Mouse (Mus musculus): ENCODE measurements around the gene Fgf3. TPM values are rescaled to one million over a fixed set of nuclear protein-coding genes. Genes with fewer than 3 reads are reported as not detected.

Fgf3 gene
- polyA plus RNA-seq, 1 experiment from 2014 or later: 0.18 TPM

DNA sequence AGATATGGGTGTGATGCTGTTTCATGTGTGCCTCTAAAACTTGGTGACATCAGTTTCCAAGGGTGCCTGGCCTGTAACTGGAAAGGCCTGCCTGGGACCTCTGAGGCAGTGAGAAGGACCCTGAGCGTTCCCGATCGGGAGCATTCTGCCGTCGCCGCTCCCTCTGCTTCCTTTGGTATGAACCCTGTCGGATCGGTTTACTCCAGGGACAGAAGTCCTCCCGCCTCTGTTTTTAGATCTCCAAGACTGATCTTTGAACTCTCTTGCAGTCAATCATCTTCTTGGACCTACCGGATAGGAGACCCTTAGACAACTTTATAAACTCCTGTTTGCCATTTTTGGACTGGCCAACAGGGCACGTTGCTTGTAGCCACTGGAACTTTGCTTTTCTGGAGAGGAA, 25.3 kb downstream of the Fgf3 start:
- H3K27me3 ChIP-seq (ENCODE audit: control insufficient read depth, insufficient read depth, low read length): peaks cover 75% of the 10 kb centered on the region
- ATAC-seq (ENCODE audit: low FRiP score, low TSS enrichment): no peak

DNA sequence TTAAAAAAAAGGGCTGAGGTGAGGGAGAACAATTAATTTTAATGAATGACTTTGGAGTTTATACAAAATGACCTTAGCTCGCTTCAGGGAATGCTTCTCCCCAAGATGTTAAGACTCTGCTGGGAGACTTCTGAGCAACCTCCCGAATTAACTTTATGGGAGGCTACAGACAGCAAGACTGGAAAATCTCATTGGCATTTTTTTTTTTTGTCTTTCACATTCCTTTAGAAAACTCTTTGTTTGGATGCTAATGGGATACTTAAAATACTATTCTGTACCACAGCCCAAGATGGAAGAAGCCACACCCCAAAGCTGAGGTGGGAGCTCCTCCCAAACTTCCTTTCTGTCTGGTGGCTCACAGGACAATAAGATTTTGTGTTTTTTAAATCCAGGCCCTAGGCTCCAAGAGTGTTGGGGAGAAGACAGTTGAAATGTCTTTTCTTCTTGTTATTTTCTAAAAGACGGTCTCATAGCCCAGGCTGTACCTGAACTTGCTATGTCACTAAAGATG, 26.3 kb downstream of the Fgf3 start:
- 39% methylated on average over 3 of the region's 3 CpGs for WGBS
- peaks cover 70% of the 10 kb centered on the region for H3K27me3 ChIP-seq (ENCODE audit: control insufficient read depth, insufficient read depth, low read length)
- H3K9me3 ChIP-seq (ENCODE audit: control insufficient read depth, low read length): no peaks in the 10 kb centered on the region
- H3K9ac ChIP-seq (ENCODE audit: low read depth, low read length): no peak overlapping the region
- H3K4me1 ChIP-seq (ENCODE audit: control insufficient read depth, insufficient read depth, low read length): peaks cover 11% of the 10 kb centered on the region
- ATAC-seq (ENCODE audit: low FRiP score, low TSS enrichment): no peak
- no peak overlapping the region for H3K4me2 ChIP-seq (replicated peaks; ENCODE audit: low read depth, low read length)
- no peak overlapping the region for H3K4me3 ChIP-seq (ENCODE audit: low read length)
- H3K36me3 ChIP-seq (ENCODE audit: control insufficient read depth, insufficient read depth, low read length): no peaks in the 10 kb centered on the region
- no peak overlapping the region for H3K27ac ChIP-seq (ENCODE audit: low read depth, low read length)

More for the DNA sequence above, 25.3 kb downstream of the Fgf3 start:
- no peaks in the 10 kb centered on the region for H3K36me3 ChIP-seq (ENCODE audit: control insufficient read depth, insufficient read depth, low read length)
- peaks cover 11% of the 10 kb centered on the region for H3K4me1 ChIP-seq (ENCODE audit: control insufficient read depth, insufficient read depth, low read length)
- no peaks in the 10 kb centered on the region for H3K9me3 ChIP-seq (ENCODE audit: control insufficient read depth, low read length)
- H3K27ac ChIP-seq (ENCODE audit: low read depth, low read length): no peak overlapping the region
- 2% methylated on average over 11 of the region's 11 CpGs for WGBS
- H3K9ac ChIP-seq (ENCODE audit: low read depth, low read length): no peak overlapping the region
- H3K4me2 ChIP-seq (replicated peaks; ENCODE audit: low read depth, low read length): no peak overlapping the region
- no peak overlapping the region for H3K4me3 ChIP-seq (ENCODE audit: low read length)

DNA sequence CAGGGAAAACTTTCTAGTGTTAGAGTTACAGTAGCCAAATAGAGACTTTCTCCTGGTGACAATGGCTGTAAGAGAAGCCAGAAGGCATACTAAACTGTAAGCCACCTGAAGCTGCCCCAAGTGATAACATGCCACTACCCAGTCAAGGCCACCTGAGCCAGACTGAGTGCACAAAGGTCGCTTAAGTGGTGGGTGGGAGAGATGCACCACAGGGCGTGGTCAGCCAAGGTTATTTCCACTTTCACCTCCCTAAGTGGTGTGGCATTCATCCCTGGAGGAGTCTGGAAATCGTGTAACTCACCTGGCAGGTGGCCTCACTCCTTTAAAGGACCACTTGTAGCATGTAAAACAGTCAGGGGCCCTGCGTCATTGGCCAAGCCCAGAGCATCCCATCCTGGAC, 29.3 kb downstream of the Fgf3 start:
- Histone ChIP-seq H3K27ac (ENCODE audit: low read depth, low read length) (no peak overlapping the region), H3K9me3 (ENCODE audit: control insufficient read depth, low read length) (no peaks in the 10 kb centered on the region), H3K4me3 (ENCODE audit: low read length) (no peak overlapping the region), H3K9ac (ENCODE audit: low read depth, low read length) (no peak overlapping the region), H3K4me2 (replicated peaks; ENCODE audit: low read depth, low read length) (no peak overlapping the region), H3K36me3 (ENCODE audit: control insufficient read depth, insufficient read depth, low read length) (no peaks in the 10 kb centered on the region), H3K4me1 (ENCODE audit: control insufficient read depth, insufficient read depth, low read length) (no peaks in the 10 kb centered on the region), H3K27me3 (ENCODE audit: control insufficient read depth, insufficient read depth, low read length) (peaks cover 41% of the 10 kb centered on the region)
- 66% methylated on average over 4 of the region's 4 CpGs for WGBS
- no peak for ATAC-seq (ENCODE audit: low FRiP score, low TSS enrichment)

DNA sequence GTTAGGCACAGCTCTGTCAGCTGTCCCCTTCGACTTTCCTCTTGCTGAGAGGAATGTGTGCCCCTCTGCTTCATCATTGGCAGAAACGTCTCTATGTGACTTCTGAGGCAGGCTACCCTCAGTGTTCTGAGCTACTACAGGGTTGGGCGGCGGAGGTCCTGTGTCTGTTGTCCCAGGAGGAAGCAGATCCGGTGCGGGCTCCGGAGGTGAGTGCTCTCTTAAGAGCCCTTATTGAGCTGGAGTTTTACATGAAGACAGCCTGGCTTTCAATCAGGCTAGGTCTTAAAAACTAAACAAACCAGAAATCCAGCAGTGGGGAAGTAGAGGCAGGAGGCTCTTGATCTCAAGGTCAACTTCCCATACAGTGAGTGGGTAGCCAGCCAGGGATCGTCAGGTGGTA, 29.7 kb downstream of the Fgf3 start:
- Histone ChIP-seq H3K36me3 (ENCODE audit: control insufficient read depth, insufficient read depth, low read length) (no peaks in the 10 kb centered on the region), H3K27me3 (ENCODE audit: control insufficient read depth, insufficient read depth, low read length) (peaks cover 36% of the 10 kb centered on the region), H3K4me2 (replicated peaks; ENCODE audit: low read depth, low read length) (no peak overlapping the region), H3K27ac (ENCODE audit: low read depth, low read length) (no peak overlapping the region), H3K4me3 (ENCODE audit: low read length) (no peak overlapping the region), H3K9ac (ENCODE audit: low read depth, low read length) (no peak overlapping the region), H3K4me1 (ENCODE audit: control insufficient read depth, insufficient read depth, low read length) (no peaks in the 10 kb centered on the region), H3K9me3 (ENCODE audit: control insufficient read depth, low read length) (no peaks in the 10 kb centered on the region)
- ATAC-seq (ENCODE audit: low FRiP score, low TSS enrichment): no peak
- 80% methylated on average over 8 of the region's 8 CpGs for WGBS

- Histone ChIP-seq H3K36me3 (ENCODE audit: control insufficient read depth, insufficient read depth, low read length) (no peaks in the 10 kb centered on the region), H3K27me3 (ENCODE audit: control insufficient read depth, insufficient read depth, low read length) (0 out of 2 replicates have a peak, but pooled peaks cover 4% of the 10 kb centered on the region), H3K9me3 (ENCODE audit: control insufficient read depth, low read length) (no peaks in the 10 kb centered on the region), H3K27ac (ENCODE audit: low read depth, low read length) (no peak overlapping the region), H3K9ac (ENCODE audit: low read depth, low read length) (no peak overlapping the region), H3K4me1 (ENCODE audit: control insufficient read depth, insufficient read depth, low read length) (no peaks in the 10 kb centered on the region), H3K4me3 (ENCODE audit: low read length) (no peak overlapping the region), H3K4me2 (replicated peaks; ENCODE audit: low read depth, low read length) (no peak overlapping the region)
- WGBS: 57% methylated on average over 4 of the region's 4 CpGs
- ATAC-seq (ENCODE audit: low FRiP score, low TSS enrichment): no peak
Observed at GRCm38 (mm10) chr7:144872420-144872819, 34.5 kb downstream of the Fgf3 start.

DNA sequence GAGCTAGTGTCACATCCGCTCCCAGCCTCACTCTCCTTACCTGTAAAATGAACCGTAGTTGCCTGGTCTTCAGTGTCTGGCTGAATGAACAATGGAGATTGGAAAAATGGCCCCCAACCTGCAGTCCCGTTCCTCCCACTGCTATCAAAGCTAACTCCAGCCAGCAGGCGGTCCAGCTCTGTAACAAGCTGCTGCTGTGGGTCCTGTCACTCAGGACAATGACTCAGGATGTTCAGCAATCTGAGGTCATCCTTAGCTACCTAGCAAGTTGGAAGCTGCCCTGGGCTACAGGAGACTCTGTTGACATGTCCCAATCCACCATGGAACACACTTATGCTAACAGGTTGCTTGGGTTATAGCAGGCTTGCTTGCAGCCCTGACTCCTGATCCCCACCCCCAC, 35.3 kb downstream of the Fgf3 start:
- no peaks in the 10 kb centered on the region for H3K9me3 ChIP-seq (ENCODE audit: control insufficient read depth, low read length)
- H3K9ac ChIP-seq (ENCODE audit: low read depth, low read length): no peak overlapping the region
- WGBS: 76% methylated on average over 4 of the region's 4 CpGs
- no peak overlapping the region for H3K4me3 ChIP-seq (ENCODE audit: low read length)
- H3K36me3 ChIP-seq (ENCODE audit: control insufficient read depth, insufficient read depth, low read length): no peaks in the 10 kb centered on the region
- no peak overlapping the region for H3K27ac ChIP-seq (ENCODE audit: low read depth, low read length)
- ATAC-seq (ENCODE audit: low FRiP score, low TSS enrichment): no peak
- H3K4me2 ChIP-seq (replicated peaks; ENCODE audit: low read depth, low read length): no peak overlapping the region
- no peaks in the 10 kb centered on the region for H3K4me1 ChIP-seq (ENCODE audit: control insufficient read depth, insufficient read depth, low read length)
- H3K27me3 ChIP-seq (ENCODE audit: control insufficient read depth, insufficient read depth, low read length): 0 out of 2 replicates have a peak, but pooled peaks cover 4% of the 10 kb centered on the region

GRCm38 (mm10) chr7:144874226-144874625, 36.3 kb downstream of the Fgf3 start:
- no peak for ATAC-seq (ENCODE audit: low FRiP score, low TSS enrichment)
- H3K4me2 ChIP-seq (replicated peaks; ENCODE audit: low read depth, low read length): no peak overlapping the region
- 0 out of 2 replicates have a peak, but pooled peaks cover 4% of the 10 kb centered on the region for H3K27me3 ChIP-seq (ENCODE audit: control insufficient read depth, insufficient read depth, low read length)
- no peaks in the 10 kb centered on the region for H3K36me3 ChIP-seq (ENCODE audit: control insufficient read depth, insufficient read depth, low read length)
- H3K4me1 ChIP-seq (ENCODE audit: control insufficient read depth, insufficient read depth, low read length): no peaks in the 10 kb centered on the region
- no peak overlapping the region for H3K9ac ChIP-seq (ENCODE audit: low read depth, low read length)
- H3K9me3 ChIP-seq (ENCODE audit: control insufficient read depth, low read length): no peaks in the 10 kb centered on the region
- WGBS: 74% methylated on average over 4 of the region's 4 CpGs
- no peak overlapping the region for H3K4me3 ChIP-seq (ENCODE audit: low read length)
- H3K27ac ChIP-seq (ENCODE audit: low read depth, low read length): no peak overlapping the region

- Histone ChIP-seq H3K4me3 (ENCODE audit: low read length) (no peak overlapping the region), H3K4me1 (ENCODE audit: control insufficient read depth, insufficient read depth, low read length) (no peaks in the 10 kb centered on the region), H3K27me3 (ENCODE audit: control insufficient read depth, insufficient read depth, low read length) (0 out of 2 replicates have a peak, but pooled peaks cover 4% of the 10 kb centered on the region), H3K36me3 (ENCODE audit: control insufficient read depth, insufficient read depth, low read length) (no peaks in the 10 kb centered on the region), H3K4me2 (replicated peaks; ENCODE audit: low read depth, low read length) (no peak overlapping the region), H3K9ac (ENCODE audit: low read depth, low read length) (no peak overlapping the region), H3K27ac (ENCODE audit: low read depth, low read length) (no peak overlapping the region), H3K9me3 (ENCODE audit: control insufficient read depth, low read length) (no peaks in the 10 kb centered on the region)
- ATAC-seq (ENCODE audit: low FRiP score, low TSS enrichment): no peak
- 87% methylated on average over 1 of the region's 1 CpGs for WGBS
Observed at GRCm38 (mm10) chr7:144878401-144878800, 40.5 kb downstream of the Fgf3 start.

GRCm38 (mm10) chr7:144883106-144883505, 45.2 kb downstream of the Fgf3 start:
- Histone ChIP-seq H3K9me3 (ENCODE audit: control insufficient read depth, low read length) (no peaks in the 10 kb centered on the region), H3K4me2 (replicated peaks; ENCODE audit: low read depth, low read length) (no peak overlapping the region), H3K4me3 (ENCODE audit: low read length) (no peak overlapping the region), H3K9ac (ENCODE audit: low read depth, low read length) (no peak overlapping the region), H3K4me1 (ENCODE audit: control insufficient read depth, insufficient read depth, low read length) (no peaks in the 10 kb centered on the region), H3K36me3 (ENCODE audit: control insufficient read depth, insufficient read depth, low read length) (no peaks in the 10 kb centered on the region), H3K27me3 (ENCODE audit: control insufficient read depth, insufficient read depth, low read length) (no peaks in the 10 kb centered on the region), H3K27ac (ENCODE audit: low read depth, low read length) (no peak overlapping the region)
- 43% methylated on average over 2 of the region's 2 CpGs for WGBS
- ATAC-seq (ENCODE audit: low FRiP score, low TSS enrichment): peak; percentile 24; the same call in 1 of the 2 replicates
